8 mouse cellular contexts compared by ENCODE assay signal in genomic region chr8:45780585-45780984, GRCm38 (mm10).
A peak's percentile ranks its signal among the peaks of the same experiment; 100 is the strongest.
DNase-seq lines count a peak whose midpoint lies in the region; ATAC-seq and TF ChIP-seq lines count a peak whose summit lies in the region.
"Had no signal": no experiment of that assay in that cellular context is flagged by ENCODE, and none has a peak within 500 bp of the region (broad histone marks: within the 10 kb centered on the region; RNA-seq: fewer than 3 reads in every experiment).

No protein-coding gene starts in this region.

- no peaks in the 10 kb centered on the region for H3K4me1 ChIP-seq in hindbrain, postnatal 0 days (ENCODE audit: insufficient read depth, low read length)
- H3K4me1 ChIP-seq in hindbrain, embryonic 16.5 days (ENCODE audit: control insufficient read depth, insufficient read depth, low read depth, low read length), result no peaks in the 10 kb centered on the region
- H3K4me1 ChIP-seq: stomach, embryonic 15.5 days had no signal

- no peak overlapping the region for H3K9ac ChIP-seq in hindbrain, postnatal 0 days (replicated peaks; ENCODE audit: low read length)
- H3K9ac ChIP-seq in hindbrain, embryonic 16.5 days (ENCODE audit: low read depth, low read length), result no peak overlapping the region
- H3K9ac ChIP-seq: stomach, embryonic 15.5 days had no signal

- no peak overlapping the region for H3K4me3 ChIP-seq in hindbrain, postnatal 0 days (ENCODE audit: low read length)
- no peak overlapping the region for H3K4me3 ChIP-seq in hindbrain, embryonic 16.5 days (ENCODE audit: low read length)
- H3K4me3 ChIP-seq: stomach, embryonic 15.5 days had no signal

- no peak for ATAC-seq in hindbrain, postnatal 0 days
- ATAC-seq in hindbrain, embryonic 16.5 days, result no peak

- H3K36me3 ChIP-seq in hindbrain, postnatal 0 days (ENCODE audit: insufficient read depth, low read length), result peaks cover 11% of the 10 kb centered on the region
- peaks cover 4% of the 10 kb centered on the region; the same call in 1 of the 2 replicates for H3K36me3 ChIP-seq in hindbrain, embryonic 16.5 days (ENCODE audit: control insufficient read depth, insufficient read depth, low read length)
- H3K36me3 ChIP-seq: stomach, embryonic 15.5 days had no signal

- H3K27ac ChIP-seq in hindbrain, postnatal 0 days, result no peak overlapping the region
- no peak overlapping the region for H3K27ac ChIP-seq in hindbrain, embryonic 16.5 days (ENCODE audit: low read depth, low read length)
- H3K27ac ChIP-seq: stomach, embryonic 15.5 days had no signal

- DNase-seq in hindbrain, postnatal 0 days (ENCODE audit: low spot score), result peak; percentile 91
- peak; percentile 9 for DNase-seq in thymus, postnatal 14 days
- DNase-seq in thymus, postnatal 4 days, result no peak
- DNase-seq in embryo, embryonic 10 days (ENCODE audit: low spot score), result peak; percentile 79
- peak; percentile 52 for DNase-seq in telencephalon, adult 2 months (ENCODE audit: low read depth, low spot score)
- no peak for DNase-seq in natural killer cell, adult 2 months (ENCODE audit: low spot score in 2 of 2)

- WGBS in hindbrain, postnatal 0 days, result 51% methylated on average over 4 of the region's 4 CpGs
- 64% methylated on average over 4 of the region's 4 CpGs for WGBS in hindbrain, embryonic 16.5 days

- peak; percentile 67 for TF ChIP-seq CTCF in hindbrain, postnatal 0 days (IDR thresholded peaks at IDR 0.05; ENCODE audit: low read depth)

- no peaks in the 10 kb centered on the region for H3K9me3 ChIP-seq in hindbrain, postnatal 0 days (ENCODE audit: low read length)
- no peaks in the 10 kb centered on the region for H3K9me3 ChIP-seq in hindbrain, embryonic 16.5 days (ENCODE audit: control insufficient read depth, low read length)
- H3K9me3 ChIP-seq: stomach, embryonic 15.5 days had no signal

- H3K27me3 ChIP-seq in hindbrain, postnatal 0 days (ENCODE audit: insufficient read depth, low read length), result no peaks in the 10 kb centered on the region
- no peaks in the 10 kb centered on the region for H3K27me3 ChIP-seq in hindbrain, embryonic 16.5 days (replicated peaks; ENCODE audit: control insufficient read depth, insufficient read depth, low read length)
- H3K27me3 ChIP-seq: stomach, embryonic 15.5 days had no signal

- no peak overlapping the region for H3K4me2 ChIP-seq in hindbrain, postnatal 0 days (ENCODE audit: low read depth, low read length)
- H3K4me2 ChIP-seq in hindbrain, embryonic 16.5 days (ENCODE audit: low read length), result no peak overlapping the region
- H3K4me2 ChIP-seq: stomach, embryonic 15.5 days had no signal

Comparison
In these comparisons a context has a peak if more than half of its experiments do, and no peak if none do; other contexts are left out.
1. DNase-seq: peak in hindbrain, postnatal 0 days (single experiment), thymus, postnatal 14 days (single experiment), embryo, embryonic 10 days (single experiment) and telencephalon, adult 2 months (single experiment); none in thymus, postnatal 4 days (single experiment) and natural killer cell, adult 2 months (0 of 2).